In genomic region chr16:75696176-75696575, GRCm38 (mm10) we compare ENCODE assay signal across 9 mouse cellular contexts.
DNase-seq lines count a peak whose midpoint lies in the region; ATAC-seq and TF ChIP-seq lines count a peak whose summit lies in the region.
"Had no signal": no experiment of that assay in that cellular context is flagged by ENCODE, and none has a peak within 500 bp of the region (broad histone marks: within the 10 kb centered on the region; RNA-seq: fewer than 3 reads in every experiment).

No protein-coding gene starts in this region.

- no peaks in the 10 kb centered on the region for H3K27me3 ChIP-seq in forebrain, embryonic 13.5 days
- no peaks in the 10 kb centered on the region for H3K27me3 ChIP-seq in midbrain, embryonic 14.5 days (ENCODE audit: control insufficient read depth, insufficient read depth, low read length)
- H3K27me3 ChIP-seq in thymus, adult 2 months (ENCODE audit: control insufficient read depth, insufficient read depth, low read length), result no peaks in the 10 kb centered on the region
- H3K27me3 ChIP-seq: stomach, embryonic 15.5 days had no signal

- H3K9ac ChIP-seq in forebrain, embryonic 13.5 days, result no peak overlapping the region
- no peak overlapping the region for H3K9ac ChIP-seq in midbrain, embryonic 14.5 days (replicated peaks; ENCODE audit: low read length)
- H3K9ac ChIP-seq: stomach, embryonic 15.5 days had no signal

- no peak overlapping the region for H3K4me3 ChIP-seq in forebrain, embryonic 13.5 days
- H3K4me3 ChIP-seq in midbrain, embryonic 14.5 days (replicated peaks; ENCODE audit: low read depth, low read length), result no peak overlapping the region
- H3K4me3 ChIP-seq in thymus, adult 2 months (ENCODE audit: control insufficient read depth, insufficient read depth, low read length), result no peak overlapping the region
- H3K4me3 ChIP-seq: stomach, embryonic 15.5 days had no signal

- intact Hi-C loops in left cerebral cortex, postnatal 25 days (cut with DNase I), result loop anchor here (1.0 to 5.0 kb wide), 2 partner anchors 1170 to 1201 kb away; no protein-coding TSS in a partner anchor

- 22% methylated on average over 2 of the region's 2 CpGs for WGBS in forebrain, embryonic 13.5 days
- 20% methylated on average over 2 of the region's 2 CpGs for WGBS in midbrain, embryonic 14.5 days
- WGBS in thymus, adult 2 months, result 7% methylated on average over 2 of the region's 2 CpGs

- H3K36me3 ChIP-seq in forebrain, embryonic 13.5 days (ENCODE audit: poor library complexity, severe bottlenecking), result no peaks in the 10 kb centered on the region
- H3K36me3 ChIP-seq in midbrain, embryonic 14.5 days (ENCODE audit: control insufficient read depth, insufficient read depth, low read length), result no peaks in the 10 kb centered on the region
- H3K36me3 ChIP-seq in thymus, adult 2 months (ENCODE audit: control insufficient read depth, insufficient read depth, low read length), result no peaks in the 10 kb centered on the region
- H3K36me3 ChIP-seq: stomach, embryonic 15.5 days had no signal

- peak; percentile 85 for ATAC-seq in forebrain, embryonic 13.5 days
- peak; percentile 70; the same call in 1 of the 2 replicates for ATAC-seq in midbrain, embryonic 14.5 days (ENCODE audit: low FRiP score, low TSS enrichment)

- no peaks in the 10 kb centered on the region for H3K4me1 ChIP-seq in forebrain, embryonic 13.5 days
- H3K4me1 ChIP-seq in midbrain, embryonic 14.5 days (ENCODE audit: control insufficient read depth, insufficient read depth, low read length), result no peaks in the 10 kb centered on the region
- no peaks in the 10 kb centered on the region for H3K4me1 ChIP-seq in thymus, adult 2 months (replicated peaks; ENCODE audit: control insufficient read depth, insufficient read depth, low read length)
- H3K4me1 ChIP-seq: stomach, embryonic 15.5 days had no signal

- peak; percentile 43 for DNase-seq in urinary bladder, postnatal 25 days (ENCODE audit: low spot score)
- DNase-seq in urinary bladder, postnatal 10 days (ENCODE audit: low spot score), result no peak
- DNase-seq in cerebellum, adult 11 months, result peak; percentile 26
- DNase-seq in kidney, adult 11 months, result peak; percentile 8
- DNase-seq in left cerebral cortex, postnatal 25 days (ENCODE audit: low spot score in 2 of 2), result peak; percentile 39 to 61
- DNase-seq in midbrain, embryonic 14.5 days, result peak; percentile 77
- peak; percentile 49 for DNase-seq in thymus, adult 2 months

- no peak overlapping the region for H3K27ac ChIP-seq in forebrain, embryonic 13.5 days
- no peak overlapping the region for H3K27ac ChIP-seq in midbrain, embryonic 14.5 days (replicated peaks; ENCODE audit: low read depth, low read length)
- H3K27ac ChIP-seq in thymus, adult 2 months (ENCODE audit: control insufficient read depth, insufficient read depth, low read length), result no peak overlapping the region
- H3K27ac ChIP-seq: stomach, embryonic 15.5 days had no signal

- TF ChIP-seq POLR2A in thymus, adult 2 months (IDR thresholded peaks at IDR 0.05; ENCODE audit: control insufficient read depth, extremely low read depth, insufficient read depth, low read length, poor library complexity), result no peak

- H3K4me2 ChIP-seq in forebrain, embryonic 13.5 days, result no peak overlapping the region
- no peak overlapping the region for H3K4me2 ChIP-seq in midbrain, embryonic 14.5 days (ENCODE audit: low read length)
- H3K4me2 ChIP-seq: stomach, embryonic 15.5 days had no signal

- TF ChIP-seq CTCF in thymus, adult 2 months (IDR thresholded peaks at IDR 0.05; ENCODE audit: borderline replicate concordance, control insufficient read depth, extremely low read depth, insufficient read depth, low read length, poor library complexity), result no peak

- H3K9me3 ChIP-seq in forebrain, embryonic 13.5 days (replicated peaks), result no peaks in the 10 kb centered on the region
- H3K9me3 ChIP-seq in midbrain, embryonic 14.5 days (ENCODE audit: control insufficient read depth, low read length), result no peaks in the 10 kb centered on the region
- H3K9me3 ChIP-seq: stomach, embryonic 15.5 days had no signal
